Mouse (Mus musculus): Measurements from ENCODE around the gene Sema6d. TPM values are rescaled to one million over a fixed set of nuclear protein-coding genes. Genes with fewer than 3 reads are reported as not detected.

Sema6d gene
- polyA plus RNA-seq, 1 experiment from 2014 or later = 3.6 TPM

DNA sequence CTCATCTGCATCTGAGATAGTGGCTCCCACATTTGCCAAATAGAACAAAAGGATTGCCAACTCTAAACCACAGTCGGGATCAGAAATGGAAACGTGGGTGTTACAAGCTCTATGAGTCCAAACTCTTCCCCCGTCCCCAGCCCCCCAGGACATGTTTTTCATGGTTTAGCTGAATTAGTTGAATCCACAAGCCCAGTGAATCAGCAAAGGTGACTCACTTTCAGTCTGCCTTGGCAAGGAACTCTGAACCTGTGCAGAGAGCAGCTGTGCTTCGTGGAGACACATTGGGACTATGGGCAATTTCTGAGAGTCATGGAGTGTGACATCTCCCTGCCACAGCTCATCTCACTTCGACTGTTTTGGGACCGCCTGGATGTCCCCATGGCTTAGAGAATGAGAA lies 419.7 kb downstream of the Sema6d start:
- Histone ChIP-seq H3K36me3 (replicated peaks; ENCODE audit: insufficient read depth, low read length) (no peaks in the 10 kb centered on the region), H3K4me3 (ENCODE audit: low read depth, low read length) (no peak overlapping the region), H3K9me3 (ENCODE audit: low read length) (no peaks in the 10 kb centered on the region), H3K27me3 (ENCODE audit: insufficient read depth, low read length) (no peaks in the 10 kb centered on the region), H3K27ac (ENCODE audit: low read depth) (no peak overlapping the region), H3K9ac (replicated peaks) (no peak overlapping the region), H3K4me1 (ENCODE audit: insufficient read depth) (no peaks in the 10 kb centered on the region), H3K4me2 (ENCODE audit: low read depth, low read length) (no peak overlapping the region)
- TF ChIP-seq CTCF (IDR thresholded peaks at IDR 0.05; ENCODE audit: low read depth) (no peak), EP300 (IDR thresholded peaks at IDR 0.05; ENCODE audit: low read depth) (no peak)
- DNase-seq (no peak), ATAC-seq (no peak)
- 73% methylated on average over 6 of the region's 6 CpGs for WGBS (ENCODE audit: insufficient replicate concordance)

DNA sequence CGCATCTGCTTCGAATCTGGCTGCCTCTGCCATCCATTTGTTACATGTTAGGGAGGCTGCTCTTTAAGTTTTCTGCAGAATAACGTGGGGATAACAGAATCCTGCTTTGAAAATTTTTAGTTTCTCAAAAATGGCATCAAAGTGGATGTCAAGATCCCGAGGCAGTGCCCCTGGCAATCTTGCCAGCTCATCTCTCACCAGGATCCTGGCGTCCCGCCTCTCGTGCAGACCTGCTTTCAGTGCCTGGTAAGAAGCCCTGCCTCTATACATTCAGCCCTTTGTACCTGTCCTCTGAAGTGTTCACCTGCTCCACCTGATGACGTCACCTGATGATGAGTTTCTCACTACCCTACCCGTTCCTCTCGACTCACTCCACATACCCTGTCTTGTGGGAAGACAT lies 422.1 kb downstream of the Sema6d start:
- no peaks in the 10 kb centered on the region for H3K4me1 ChIP-seq (ENCODE audit: insufficient read depth)
- 70% methylated on average over 10 of the region's 10 CpGs for WGBS (ENCODE audit: insufficient replicate concordance)
- no peaks in the 10 kb centered on the region for H3K9me3 ChIP-seq (ENCODE audit: low read length)
- TF ChIP-seq CTCF (IDR thresholded peaks at IDR 0.05; ENCODE audit: low read depth) (no peak), EP300 (IDR thresholded peaks at IDR 0.05; ENCODE audit: low read depth) (no peak)
- H3K27ac ChIP-seq (ENCODE audit: low read depth) = no peak overlapping the region
- no peak overlapping the region for H3K4me2 ChIP-seq (ENCODE audit: low read depth, low read length)
- no peak for DNase-seq
- no peak overlapping the region for H3K4me3 ChIP-seq (ENCODE audit: low read depth, low read length)
- ATAC-seq = no peak
- no peaks in the 10 kb centered on the region for H3K36me3 ChIP-seq (replicated peaks; ENCODE audit: insufficient read depth, low read length)
- no peak overlapping the region for H3K9ac ChIP-seq (replicated peaks)
- H3K27me3 ChIP-seq (ENCODE audit: insufficient read depth, low read length) = no peaks in the 10 kb centered on the region

DNA sequence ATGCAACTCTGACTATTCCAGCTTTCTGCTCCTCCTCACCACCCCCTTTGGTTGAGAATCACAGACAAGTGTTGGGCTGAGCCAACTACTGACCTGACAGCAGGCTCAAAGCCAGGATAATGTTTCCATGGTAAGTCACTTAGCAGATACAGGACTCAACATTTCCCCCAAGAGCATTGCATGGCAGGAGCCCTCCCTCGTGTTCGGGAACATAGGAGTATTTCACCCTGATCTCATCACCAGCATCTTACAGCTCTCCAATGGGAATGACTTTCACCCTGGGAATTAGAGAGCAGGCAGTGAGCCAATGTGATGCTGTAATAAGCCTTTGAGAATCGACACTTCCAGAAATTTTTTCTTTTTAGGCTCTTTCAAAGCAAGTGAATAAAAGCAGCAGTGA lies 432.7 kb downstream of the Sema6d start:
- TF ChIP-seq EP300 (IDR thresholded peaks at IDR 0.05; ENCODE audit: low read depth) (no peak), CTCF (IDR thresholded peaks at IDR 0.05; ENCODE audit: low read depth) (no peak)
- ATAC-seq (no peak), DNase-seq (no peak)
- Histone ChIP-seq H3K36me3 (replicated peaks; ENCODE audit: insufficient read depth, low read length) (no peaks in the 10 kb centered on the region), H3K27me3 (ENCODE audit: insufficient read depth, low read length) (no peaks in the 10 kb centered on the region), H3K9ac (replicated peaks) (no peak overlapping the region), H3K4me3 (ENCODE audit: low read depth, low read length) (no peak overlapping the region), H3K4me2 (ENCODE audit: low read depth, low read length) (no peak overlapping the region), H3K9me3 (ENCODE audit: low read length) (no peaks in the 10 kb centered on the region), H3K27ac (ENCODE audit: low read depth) (no peak overlapping the region), H3K4me1 (ENCODE audit: insufficient read depth) (no peaks in the 10 kb centered on the region)
- 77% methylated on average over 3 of the region's 3 CpGs for WGBS (ENCODE audit: insufficient replicate concordance)

DNA sequence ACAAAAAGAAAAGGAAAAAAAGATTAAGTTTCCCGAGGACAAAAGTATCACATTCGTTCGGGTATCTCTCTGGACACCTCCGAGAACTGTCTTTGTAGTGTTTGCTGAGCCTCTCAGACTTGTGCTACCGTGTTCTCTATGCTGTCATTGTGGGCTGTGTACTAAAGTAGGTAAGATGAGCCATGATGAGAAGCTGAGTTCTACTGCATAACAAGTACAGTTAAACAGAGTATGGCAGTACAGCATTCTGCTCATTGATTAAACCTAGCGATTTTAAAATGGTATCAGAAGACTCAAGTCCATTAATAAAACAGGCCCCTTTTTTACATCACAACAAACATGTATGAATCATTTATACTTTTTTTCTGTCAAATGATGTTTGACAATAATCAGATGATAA lies 433.9 kb downstream of the Sema6d start:
- ATAC-seq = no peak
- 79% methylated on average over 6 of the region's 6 CpGs for WGBS (ENCODE audit: insufficient replicate concordance)
- Histone ChIP-seq H3K4me1 (ENCODE audit: insufficient read depth) (no peaks in the 10 kb centered on the region), H3K4me2 (ENCODE audit: low read depth, low read length) (no peak overlapping the region), H3K27ac (ENCODE audit: low read depth) (no peak overlapping the region), H3K4me3 (ENCODE audit: low read depth, low read length) (no peak overlapping the region), H3K27me3 (ENCODE audit: insufficient read depth, low read length) (no peaks in the 10 kb centered on the region), H3K9ac (replicated peaks) (no peak overlapping the region), H3K9me3 (ENCODE audit: low read length) (no peaks in the 10 kb centered on the region), H3K36me3 (replicated peaks; ENCODE audit: insufficient read depth, low read length) (no peaks in the 10 kb centered on the region)
- no peak for DNase-seq
- TF ChIP-seq CTCF (IDR thresholded peaks at IDR 0.05; ENCODE audit: low read depth) (no peak), EP300 (IDR thresholded peaks at IDR 0.05; ENCODE audit: low read depth) (no peak)

DNA sequence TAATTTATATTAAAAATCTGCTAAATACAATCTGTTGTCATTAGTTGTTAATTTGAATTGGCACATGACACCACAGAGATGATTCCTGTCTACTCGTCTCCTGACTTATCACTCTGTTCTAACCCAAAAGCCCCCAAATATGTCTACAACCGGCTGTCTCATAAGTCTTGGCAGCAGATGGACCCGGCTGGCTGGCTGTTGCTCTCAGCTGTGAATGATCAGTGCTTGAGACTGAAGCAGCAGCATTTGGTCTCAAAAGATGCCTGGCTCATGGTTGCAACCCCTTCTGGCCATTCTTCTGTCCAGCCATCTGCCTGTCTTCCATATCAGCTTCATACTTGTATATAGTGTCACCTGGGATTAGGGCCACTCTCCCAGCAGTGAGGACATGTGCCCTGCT lies 434.4 kb downstream of the Sema6d start:
- no peak for DNase-seq
- WGBS (ENCODE audit: insufficient replicate concordance) = 69% methylated on average over 3 of the region's 3 CpGs
- Histone ChIP-seq H3K4me1 (ENCODE audit: insufficient read depth) (no peaks in the 10 kb centered on the region), H3K9ac (replicated peaks) (no peak overlapping the region), H3K4me3 (ENCODE audit: low read depth, low read length) (no peak overlapping the region), H3K27me3 (ENCODE audit: insufficient read depth, low read length) (no peaks in the 10 kb centered on the region), H3K36me3 (replicated peaks; ENCODE audit: insufficient read depth, low read length) (no peaks in the 10 kb centered on the region), H3K9me3 (ENCODE audit: low read length) (no peaks in the 10 kb centered on the region), H3K27ac (ENCODE audit: low read depth) (no peak overlapping the region), H3K4me2 (ENCODE audit: low read depth, low read length) (no peak overlapping the region)
- no peak for ATAC-seq
- no peak for TF ChIP-seq EP300 (IDR thresholded peaks at IDR 0.05; ENCODE audit: low read depth)
- no peak for TF ChIP-seq CTCF (IDR thresholded peaks at IDR 0.05; ENCODE audit: low read depth)

DNA sequence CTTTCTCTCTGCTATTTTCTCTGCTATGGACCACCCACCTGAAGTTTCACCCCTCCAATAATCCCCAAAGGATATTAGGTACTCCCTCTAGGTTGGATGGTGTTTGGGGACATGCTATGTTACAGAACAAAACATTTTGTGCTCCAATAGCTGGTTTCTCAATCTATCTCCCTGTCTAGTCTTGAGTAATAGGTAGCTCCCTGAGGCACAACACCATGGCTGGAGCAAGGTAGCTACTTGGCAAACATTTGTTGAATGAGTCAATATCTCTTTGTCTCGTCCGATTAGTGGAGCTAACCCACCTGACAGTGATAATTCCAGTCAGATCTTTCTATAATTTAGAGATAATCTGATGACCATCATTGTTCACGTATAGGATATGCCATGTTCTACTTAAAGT lies 437.9 kb downstream of the Sema6d start:
- no peaks in the 10 kb centered on the region for H3K4me1 ChIP-seq (ENCODE audit: insufficient read depth)
- no peak for DNase-seq
- WGBS (ENCODE audit: insufficient replicate concordance) = 66% methylated on average over 3 of the region's 3 CpGs
- no peak overlapping the region for H3K4me3 ChIP-seq (ENCODE audit: low read depth, low read length)
- H3K9ac ChIP-seq (replicated peaks) = no peak overlapping the region
- no peaks in the 10 kb centered on the region for H3K9me3 ChIP-seq (ENCODE audit: low read length)
- no peak overlapping the region for H3K27ac ChIP-seq (ENCODE audit: low read depth)
- no peak for ATAC-seq
- no peaks in the 10 kb centered on the region for H3K27me3 ChIP-seq (ENCODE audit: insufficient read depth, low read length)
- TF ChIP-seq CTCF (IDR thresholded peaks at IDR 0.05; ENCODE audit: low read depth) = no peak
- TF ChIP-seq EP300 (IDR thresholded peaks at IDR 0.05; ENCODE audit: low read depth) = no peak
- H3K4me2 ChIP-seq (ENCODE audit: low read depth, low read length) = no peak overlapping the region
- H3K36me3 ChIP-seq (replicated peaks; ENCODE audit: insufficient read depth, low read length) = no peaks in the 10 kb centered on the region

DNA sequence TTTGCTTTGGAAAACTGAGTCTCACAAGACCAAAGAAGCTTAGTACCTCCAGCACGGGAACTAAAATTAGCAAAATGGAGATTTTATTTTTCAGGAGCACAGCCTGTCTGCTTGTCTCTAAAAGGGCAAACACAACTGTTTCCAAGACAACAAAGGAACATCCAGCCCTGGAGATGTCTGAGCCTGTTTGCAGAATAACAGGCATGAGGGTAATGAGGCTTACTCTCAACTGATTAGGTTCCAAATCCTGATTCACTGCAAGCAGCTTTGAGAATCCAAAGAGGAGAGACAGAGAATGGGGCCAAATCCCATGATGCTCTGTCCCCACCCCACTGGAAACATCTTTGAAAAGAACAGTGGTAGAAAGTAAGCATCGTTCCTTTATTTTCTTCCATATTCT lies 440.7 kb downstream of the Sema6d start:
- no peaks in the 10 kb centered on the region for H3K9me3 ChIP-seq (ENCODE audit: low read length)
- no peak for DNase-seq
- H3K4me3 ChIP-seq (ENCODE audit: low read depth, low read length) = no peak overlapping the region
- H3K27me3 ChIP-seq (ENCODE audit: insufficient read depth, low read length) = no peaks in the 10 kb centered on the region
- whole genome bisulfite sequencing (ENCODE audit: insufficient replicate concordance) = 92% methylated on average over 2 of the region's 2 CpGs
- H3K9ac ChIP-seq (replicated peaks) = no peak overlapping the region
- no peaks in the 10 kb centered on the region for H3K36me3 ChIP-seq (replicated peaks; ENCODE audit: insufficient read depth, low read length)
- H3K27ac ChIP-seq (ENCODE audit: low read depth) = no peak overlapping the region
- H3K4me2 ChIP-seq (ENCODE audit: low read depth, low read length) = no peak overlapping the region
- TF ChIP-seq EP300 (IDR thresholded peaks at IDR 0.05; ENCODE audit: low read depth) = no peak
- TF ChIP-seq CTCF (IDR thresholded peaks at IDR 0.05; ENCODE audit: low read depth) = no peak
- no peak for ATAC-seq
- no peaks in the 10 kb centered on the region for H3K4me1 ChIP-seq (ENCODE audit: insufficient read depth)

Measured in liver, postnatal 0 days (tissue).